Mouse (Mus musculus): ENCODE data around the gene Ifitm10. TPM values are rescaled to one million over a fixed set of nuclear protein-coding genes. Genes with fewer than 3 reads are reported as not detected.

Gene Ifitm10
- total and polyA plus RNA-seq, 3 experiments: not detected

DNA sequence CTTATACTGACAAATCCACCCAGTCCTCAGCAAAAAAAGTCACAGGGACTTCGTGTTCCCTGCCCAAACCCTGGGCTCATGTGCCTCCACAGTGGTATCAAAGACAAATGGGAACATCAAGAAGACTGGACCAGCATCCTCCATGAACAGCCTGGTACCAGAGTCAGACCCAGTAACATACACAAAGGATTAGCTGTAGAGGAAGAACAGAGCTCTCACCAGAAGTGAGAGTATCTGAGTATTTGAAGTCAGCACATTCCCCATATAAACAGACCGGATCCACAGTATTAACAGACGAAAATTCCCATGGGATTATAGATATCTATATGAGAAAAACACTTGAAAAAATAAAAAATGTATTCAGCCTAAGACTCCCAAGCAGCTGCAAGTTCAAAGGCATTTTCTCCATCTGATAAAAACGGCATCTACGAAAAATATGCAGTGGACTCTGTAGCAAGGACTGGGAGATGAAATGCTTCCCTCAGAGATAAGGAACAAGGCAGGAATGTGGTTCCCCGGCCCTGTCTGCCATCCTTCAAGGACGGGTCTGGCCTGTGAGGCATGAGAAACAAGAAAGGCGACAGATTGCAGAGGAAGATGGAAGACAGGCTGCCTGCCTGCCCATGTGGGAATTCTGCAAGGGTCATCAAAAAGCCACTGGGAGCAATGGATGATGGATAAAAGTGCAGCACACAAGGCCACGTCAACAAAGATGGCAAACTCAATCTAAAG is 46.7 kb downstream of the Ifitm10 start:
- Histone ChIP-seq H3K4me1 (ENCODE audit: control insufficient read depth in 1 of 2, insufficient read depth in 2 of 2) (no peaks in the 10 kb centered on the region), H3K4me2 (ENCODE audit: insufficient read depth, low read depth, poor library complexity, severe bottlenecking) (no peak overlapping the region), H3K27ac (ENCODE audit: insufficient read depth, low read depth) (no peak overlapping the region), H3K4me3 (replicated peaks in 1 of 3; ENCODE audit: low read depth in 2 of 3, low read length in 2 of 3, poor library complexity in 1 of 3) (no peak overlapping the region), H3K79me2 (replicated peaks; ENCODE audit: control insufficient read depth, extremely low read depth, insufficient read depth, poor library complexity, severe bottlenecking) (no peaks in the 10 kb centered on the region), H3K36me3 (replicated peaks in 1 of 2; ENCODE audit: control insufficient read depth in 1 of 2, insufficient read depth in 1 of 2, low read length in 1 of 2) (no peaks in the 10 kb centered on the region), H3K9ac (ENCODE audit: insufficient read depth, low read depth) (no peak overlapping the region), H3K9me3 (replicated peaks; ENCODE audit: low read length) (no peaks in the 10 kb centered on the region), H3K27me3 (replicated peaks) (peaks cover 68% of the 10 kb centered on the region)
- DNase-seq (ENCODE audit: extremely low read depth): no peak
- TF ChIP-seq MAFK (IDR thresholded peaks at IDR 0.05; ENCODE audit: insufficient replicate concordance, low read length) (no peak), ELF1 (IDR thresholded peaks at IDR 0.05; ENCODE audit: low read depth, low read length) (no peak), POLR2AphosphoS2 (IDR thresholded peaks at IDR 0.05; ENCODE audit: low read depth, low read length) (no peak), ZMIZ1 (IDR thresholded peaks at IDR 0.05; ENCODE audit: low read depth, low read length) (no peak), RCOR1 (conservative IDR thresholded peaks at IDR 0.05; ENCODE audit: low read depth, low read length) (no peak), CTCF (conservative IDR thresholded peaks at IDR 0.05 in 1 of 2, IDR thresholded peaks at IDR 0.05 in 1 of 2; ENCODE audit: low read depth in 2 of 2, low read length in 2 of 2) (no peak), ZC3H11A (IDR thresholded peaks at IDR 0.05; ENCODE audit: low read depth, low read length) (no peak), ZNF384 (IDR thresholded peaks at IDR 0.05; ENCODE audit: low read depth, low read length) (no peak), SMC3 (IDR thresholded peaks at IDR 0.05; ENCODE audit: low read depth, low read length) (no peak), NRF1 (IDR thresholded peaks at IDR 0.05; ENCODE audit: low read depth, low read length) (no peak), POLR2A (IDR thresholded peaks at IDR 0.05; ENCODE audit: low read depth, low read length) (no peak), IRF4 (IDR thresholded peaks at IDR 0.05; ENCODE audit: low read depth, low read length) (no peak), SIN3A (IDR thresholded peaks at IDR 0.05; ENCODE audit: low read length) (no peak), MEF2A (IDR thresholded peaks at IDR 0.05; ENCODE audit: borderline replicate concordance, low read depth, low read length) (no peak), JUN (IDR thresholded peaks at IDR 0.05; ENCODE audit: insufficient read depth, low read depth, low read length) (no peak), MYC (IDR thresholded peaks at IDR 0.05; ENCODE audit: low read depth, low read length) (no peak), HCFC1 (IDR thresholded peaks at IDR 0.05; ENCODE audit: low read depth, low read length) (no peak), EP300 (IDR thresholded peaks at IDR 0.05; ENCODE audit: low read length) (no peak)
- dilution Hi-C loops (cut with MboI; ENCODE audit: extremely low pct_ligation_motif_present, extremely low pct_unique_long_range_greater_than_20kb, low sequenced_read_pairs): no loop called here
- in situ Hi-C loops (cut with MboI; ENCODE audit: low pct_ligation_motif_present, low pct_unique_long_range_greater_than_20kb, low sequenced_read_pairs): no loop called here

DNA sequence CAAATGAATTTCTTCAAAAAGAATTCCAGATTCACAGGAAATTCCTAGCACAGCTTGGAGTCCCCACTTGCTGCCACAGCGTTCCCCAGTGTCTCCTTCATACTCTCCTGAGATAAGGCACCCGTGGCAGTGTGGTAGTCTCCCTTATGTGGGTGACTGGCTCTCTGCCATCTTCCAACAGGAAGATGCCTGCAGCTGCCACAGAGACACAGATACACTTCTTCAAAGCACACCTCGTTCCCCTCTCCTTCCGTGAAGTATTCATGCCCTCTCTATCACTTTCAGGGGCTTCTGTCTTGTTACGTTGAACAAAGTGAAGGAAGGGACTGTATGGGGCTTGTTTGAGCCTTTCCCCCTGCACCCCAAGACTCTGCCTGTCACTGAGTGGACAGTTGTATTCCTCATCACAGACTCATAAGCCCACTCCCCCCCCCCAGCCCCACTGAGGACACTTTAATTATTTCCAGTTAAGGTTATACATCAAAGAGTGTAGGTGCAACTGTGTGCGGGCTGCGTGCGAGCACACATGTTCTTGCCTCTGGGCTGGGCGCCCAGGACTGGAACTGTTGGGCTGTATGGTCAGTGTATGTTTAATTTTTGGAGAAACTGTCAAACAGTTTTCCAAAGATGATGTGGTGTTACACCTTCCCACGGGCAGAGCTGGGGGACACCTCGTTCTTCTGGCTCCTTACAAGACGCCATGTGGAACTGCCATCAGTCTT is 50.0 kb downstream of the Ifitm10 start:
- H3K9ac ChIP-seq (ENCODE audit: insufficient read depth, low read depth): no peak overlapping the region
- H3K4me1 ChIP-seq (ENCODE audit: control insufficient read depth in 1 of 2, insufficient read depth in 2 of 2): no peaks in the 10 kb centered on the region
- in situ Hi-C loops (cut with MboI; ENCODE audit: low pct_ligation_motif_present, low pct_unique_long_range_greater_than_20kb, low sequenced_read_pairs): no loop called here
- dilution Hi-C loops (cut with MboI; ENCODE audit: extremely low pct_ligation_motif_present, extremely low pct_unique_long_range_greater_than_20kb, low sequenced_read_pairs): no loop called here
- no peaks in the 10 kb centered on the region for H3K79me2 ChIP-seq (replicated peaks; ENCODE audit: control insufficient read depth, extremely low read depth, insufficient read depth, poor library complexity, severe bottlenecking)
- no peak for DNase-seq (ENCODE audit: extremely low read depth)
- H3K4me2 ChIP-seq (ENCODE audit: insufficient read depth, low read depth, poor library complexity, severe bottlenecking): no peak overlapping the region
- TF ChIP-seq ZMIZ1 (IDR thresholded peaks at IDR 0.05; ENCODE audit: low read depth, low read length) (no peak), CHD2 (IDR thresholded peaks at IDR 0.05; ENCODE audit: low read length) (no peak), ZKSCAN1 (IDR thresholded peaks at IDR 0.05; ENCODE audit: borderline replicate concordance, low read depth, low read length) (no peak), USF1 (IDR thresholded peaks at IDR 0.05; ENCODE audit: low read depth, low read length) (no peak), TBP (conservative IDR thresholded peaks at IDR 0.05; ENCODE audit: low read depth, low read length) (no peak), PAX5 (IDR thresholded peaks at IDR 0.05; ENCODE audit: low read length) (no peak), JUND (conservative IDR thresholded peaks at IDR 0.05; ENCODE audit: low read depth, low read length) (no peak), USF2 (conservative IDR thresholded peaks at IDR 0.05; ENCODE audit: low read depth, low read length) (no peak), JUN (IDR thresholded peaks at IDR 0.05; ENCODE audit: insufficient read depth, low read depth, low read length) (no peak), HCFC1 (IDR thresholded peaks at IDR 0.05; ENCODE audit: low read depth, low read length) (no peak), POLR2AphosphoS2 (IDR thresholded peaks at IDR 0.05; ENCODE audit: low read depth, low read length) (no peak), NRF1 (IDR thresholded peaks at IDR 0.05; ENCODE audit: low read depth, low read length) (no peak), EP300 (IDR thresholded peaks at IDR 0.05; ENCODE audit: low read length) (no peak), MEF2A (IDR thresholded peaks at IDR 0.05; ENCODE audit: borderline replicate concordance, low read depth, low read length) (no peak)
- peaks cover 62% of the 10 kb centered on the region for H3K27me3 ChIP-seq (replicated peaks)
- no peaks in the 10 kb centered on the region for H3K36me3 ChIP-seq (replicated peaks in 1 of 2; ENCODE audit: control insufficient read depth in 1 of 2, insufficient read depth in 1 of 2, low read length in 1 of 2)
- no peak overlapping the region for H3K27ac ChIP-seq (ENCODE audit: insufficient read depth, low read depth)
- no peaks in the 10 kb centered on the region for H3K9me3 ChIP-seq (replicated peaks; ENCODE audit: low read length)
- H3K4me3 ChIP-seq (replicated peaks in 1 of 3; ENCODE audit: low read depth in 2 of 3, low read length in 2 of 3, poor library complexity in 1 of 3): no peak overlapping the region
